Mouse (Mus musculus): Measurements from ENCODE around the gene Prpf19.
A peak's percentile ranks its signal among the peaks of the same experiment; 100 is the strongest.

- TF ChIP-seq CTCF (IDR thresholded peaks at IDR 0.05) (peak; percentile 85), POLR2A (IDR thresholded peaks at IDR 0.05; ENCODE audit: insufficient read depth, low read depth, low read length) (no peak)
Measured at GRCm38 (mm10) chr19:10907891-10908290, 12.9 kb downstream of the Prpf19 start.
